Mouse (Mus musculus) heart, postnatal 0 days (tissue): ENCODE measurements around the gene Dnajb14.

ENCODE experiments used
- CTCF ChIP-seq: IDR thresholded peaks from 2 replicates; pipeline ENCODE4 v1.5.1; 2016; ENCODE audit warnings: antibody characterized with exemption, control low read depth, low read depth
- EP300 ChIP-seq: IDR thresholded peaks from 2 replicates; pipeline ENCODE4 v1.6.1; 2016; ENCODE audit warnings: antibody characterized with exemption, low read depth

DNA sequence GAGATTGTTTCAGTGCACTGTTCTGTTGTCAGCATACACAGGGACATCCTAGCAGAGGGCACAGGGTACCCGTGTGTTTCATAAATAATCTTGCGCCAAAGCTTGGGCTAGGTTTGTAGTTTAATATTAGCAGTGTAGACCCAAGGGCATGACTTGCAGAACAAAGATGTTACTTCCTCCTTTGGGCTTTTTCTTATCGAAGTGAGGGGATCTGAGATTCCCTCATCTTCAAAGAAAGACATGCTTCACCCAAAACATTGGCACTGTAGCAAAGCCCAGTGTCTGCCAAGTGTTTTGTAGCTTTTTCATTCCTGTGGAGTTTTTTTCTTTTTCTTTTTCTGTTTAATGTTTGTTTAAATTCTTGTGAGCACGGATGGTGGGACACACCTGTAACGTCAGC is 30.2 kb downstream of the Dnajb14 start:
- TF ChIP-seq EP300: no peak
- no peak for TF ChIP-seq CTCF
